Mouse (Mus musculus) MEL (cell line): ENCODE results near the gene Brca2. TPM values are rescaled to one million over a fixed set of nuclear protein-coding genes. Genes with fewer than 3 reads are reported as not detected.
A peak's percentile ranks its signal among the peaks of the same experiment; 100 is the strongest.

Source experiments
- DNase-seq: peaks from one replicate; pipeline ENCODE4 v3.0.0; 2011; ENCODE audit warnings: low read depth, low spot score
- H3K27ac ChIP-seq: 2 replicates; pipeline ENCODE4 v1.5.1; 2012; ENCODE audit warnings: low read depth, mild to moderate bottlenecking, control low read depth, low read length, moderate library complexity; ENCODE audit not compliant: control insufficient read depth
- H3K27me3 ChIP-seq, 2 experiments: fragments of 150-350 bp in 1 of 2; sonication (generic) in 1 of 2; 2 replicates each; pipeline ENCODE4 v1.6.1; 2012; ENCODE audit warnings: low read length in 2 of 2, mild to moderate bottlenecking in 2 of 2, improper control_type of control experiment in 1 of 2, moderate library complexity in 1 of 2; ENCODE audit not compliant: insufficient read depth in 2 of 2, control insufficient read depth in 1 of 2
- H3K36me3 ChIP-seq, 2 experiments: 2 replicates each; pipeline ENCODE4 v1.6.1; 2012 to 2014; ENCODE audit warnings: low read length in 2 of 2, improper control_type of control experiment in 1 of 2, inconsistent platforms in 1 of 2, mild to moderate bottlenecking in 1 of 2; ENCODE audit not compliant: insufficient read depth in 2 of 2, control insufficient read depth in 1 of 2
- H3K4me1 ChIP-seq, 2 experiments: fragments of 150-350 bp in 1 of 2; sonication (generic) in 1 of 2; 2 replicates each; pipeline ENCODE4 v1.6.1; 2012; ENCODE audit warnings: low read length in 2 of 2, improper control_type of control experiment in 1 of 2, mild to moderate bottlenecking in 1 of 2; ENCODE audit not compliant: insufficient read depth in 2 of 2, control insufficient read depth in 1 of 2
- H3K4me3 ChIP-seq, 2 experiments: fragments of 150-350 bp in 1 of 2; sonication (generic) in 1 of 2; 2 replicates each; pipeline ENCODE4 v1.5.1; 2012; ENCODE audit warnings: low read depth in 2 of 2, low read length in 2 of 2, mild to moderate bottlenecking in 2 of 2, moderate library complexity in 2 of 2, control low read depth in 1 of 2, improper control_type of control experiment in 1 of 2; ENCODE audit not compliant: control insufficient read depth in 1 of 2, insufficient read depth in 1 of 2
- H3K79me2 ChIP-seq: 2 replicates; pipeline ENCODE4 v1.6.1; 2012; ENCODE audit warnings: mild to moderate bottlenecking, low read length, moderate library complexity; ENCODE audit not compliant: control insufficient read depth, poor library complexity, insufficient read depth
- H3K9ac ChIP-seq: 2 replicates; pipeline ENCODE4 v1.6.1; 2012; ENCODE audit warnings: low read depth, mild to moderate bottlenecking, control low read depth, low read length, moderate library complexity; ENCODE audit not compliant: control insufficient read depth, poor library complexity, severe bottlenecking
- H3K9me3 ChIP-seq: fragments of 150-350 bp; sonication (generic); replicated peaks from 2 replicates; pipeline ENCODE4 v1.6.1; 2012; ENCODE audit warnings: mild to moderate bottlenecking, low read length, improper control_type of control experiment, moderate library complexity; ENCODE audit not compliant: insufficient read depth
- CHD2 ChIP-seq: IDR thresholded peaks from 2 replicates; pipeline ENCODE4 v1.6.1; 2011; ENCODE audit warnings: low read length, improper control_type of control experiment
- CTCF ChIP-seq, 3 experiments: IDR thresholded peaks in 2 of 3; conservative IDR thresholded peaks in 1 of 3; 2 replicates each; pipeline ENCODE4 v1.5.1; 2011 to 2012; ENCODE audit warnings: low read length in 3 of 3, low read depth in 2 of 3, mild to moderate bottlenecking in 2 of 3, improper control_type of control experiment in 1 of 3, inconsistent platforms in 1 of 3, mixed read lengths in 1 of 3, moderate library complexity in 1 of 3; ENCODE audit not compliant: control insufficient read depth in 1 of 3, insufficient read depth in 1 of 3, poor library complexity in 1 of 3, severe bottlenecking in 1 of 3
- E2F4 ChIP-seq: IDR thresholded peaks from 2 replicates; pipeline ENCODE4 v1.6.1; 2011; ENCODE audit warnings: low read depth, low read length, improper control_type of control experiment, borderline replicate concordance
- GABPA ChIP-seq: IDR thresholded peaks from 2 replicates; pipeline ENCODE4 v1.6.1; 2012; ENCODE audit warnings: low read depth, mild to moderate bottlenecking, inconsistent platforms, low read length, improper control_type of control experiment, moderate library complexity
- GATA1 ChIP-seq: IDR thresholded peaks from 2 replicates; pipeline ENCODE4 v1.6.1; 2011; ENCODE audit warnings: low read depth, low read length, improper control_type of control experiment
- HCFC1 ChIP-seq: IDR thresholded peaks from 2 replicates; pipeline ENCODE4 v1.6.1; 2012; ENCODE audit warnings: low read depth, mild to moderate bottlenecking, inconsistent platforms, low read length, improper control_type of control experiment, moderate library complexity
- KAT2A ChIP-seq: conservative IDR thresholded peaks from 2 replicates; pipeline ENCODE4 v1.6.1; 2012; ENCODE audit warnings: low read depth, low read length, improper control_type of control experiment, inconsistent platforms
- MAX ChIP-seq: IDR thresholded peaks from 2 replicates; pipeline ENCODE4 v1.6.1; 2011; ENCODE audit warnings: low read length, improper control_type of control experiment
- MEF2A ChIP-seq: IDR thresholded peaks from 2 replicates; pipeline ENCODE4 v1.6.1; 2014; ENCODE audit warnings: low read depth, mild to moderate bottlenecking, inconsistent platforms, low read length, improper control_type of control experiment; ENCODE audit not compliant: poor library complexity, insufficient replicate concordance, severe bottlenecking; ENCODE audit errors: extremely low read depth
- MXI1 ChIP-seq: IDR thresholded peaks from 2 replicates; pipeline ENCODE4 v1.6.1; 2011; ENCODE audit warnings: mild to moderate bottlenecking, low read depth, low read length, improper control_type of control experiment
- MYC ChIP-seq: IDR thresholded peaks from 2 replicates; pipeline ENCODE4 v1.6.1; 2011; ENCODE audit warnings: low read depth, mild to moderate bottlenecking, low read length, improper control_type of control experiment, moderate library complexity
- NRF1 ChIP-seq: IDR thresholded peaks from 2 replicates; pipeline ENCODE4 v1.6.1; 2014; ENCODE audit warnings: low read depth, mild to moderate bottlenecking, inconsistent platforms, low read length, improper control_type of control experiment, moderate library complexity; ENCODE audit not compliant: poor library complexity, insufficient read depth, severe bottlenecking
- POLR2AphosphoS5 ChIP-seq: IDR thresholded peaks from 2 replicates; pipeline ENCODE4 v1.6.1; 2012; ENCODE audit warnings: low read depth, borderline replicate concordance, mild to moderate bottlenecking, inconsistent platforms, low read length, moderate library complexity, mixed read lengths
- RAD21 ChIP-seq: IDR thresholded peaks from 2 replicates; pipeline ENCODE4 v1.6.1; 2011; ENCODE audit warnings: mild to moderate bottlenecking, low read depth, low read length, improper control_type of control experiment
- SIN3A ChIP-seq: IDR thresholded peaks from 2 replicates; pipeline ENCODE4 v1.6.1; 2012; ENCODE audit warnings: low read length, improper control_type of control experiment, inconsistent platforms
- SMC3 ChIP-seq: IDR thresholded peaks from 2 replicates; pipeline ENCODE4 v1.6.1; 2011; ENCODE audit warnings: low read depth, low read length, improper control_type of control experiment
- UBTF ChIP-seq: IDR thresholded peaks from 2 replicates; pipeline ENCODE4 v1.6.1; 2012; ENCODE audit warnings: low read depth, mild to moderate bottlenecking, inconsistent platforms, low read length, improper control_type of control experiment, moderate library complexity, borderline replicate concordance; ENCODE audit not compliant: insufficient read depth
- USF1 ChIP-seq: IDR thresholded peaks from 2 replicates; pipeline ENCODE4 v1.6.1; 2014; ENCODE audit warnings: low read depth, mild to moderate bottlenecking, inconsistent platforms, low read length, improper control_type of control experiment, moderate library complexity
- USF2 ChIP-seq, 2 experiments: IDR thresholded peaks; 2 replicates each; pipeline ENCODE4 v1.6.1; 2011 to 2012; ENCODE audit warnings: improper control_type of control experiment in 2 of 2, low read length in 2 of 2, borderline replicate concordance in 1 of 2, inconsistent platforms in 1 of 2, low read depth in 1 of 2, mild to moderate bottlenecking in 1 of 2; ENCODE audit not compliant: insufficient read depth in 1 of 2
- ZC3H11A ChIP-seq: IDR thresholded peaks from 2 replicates; pipeline ENCODE4 v1.6.1; 2012; ENCODE audit warnings: low read depth, mild to moderate bottlenecking, inconsistent platforms, low read length, improper control_type of control experiment
- ZKSCAN1 ChIP-seq: IDR thresholded peaks from 2 replicates; pipeline ENCODE4 v1.6.1; 2012; ENCODE audit warnings: low read depth, mild to moderate bottlenecking, inconsistent platforms, low read length, improper control_type of control experiment, moderate library complexity
- ZMIZ1 ChIP-seq: IDR thresholded peaks from 2 replicates; pipeline ENCODE4 v1.6.1; 2012; ENCODE audit warnings: low read depth, mild to moderate bottlenecking, inconsistent platforms, low read length, improper control_type of control experiment, moderate library complexity
- ZNF384 ChIP-seq: IDR thresholded peaks from 2 replicates; pipeline ENCODE4 v1.6.1; 2012; ENCODE audit warnings: low read depth, mild to moderate bottlenecking, inconsistent platforms, low read length, improper control_type of control experiment
- polyA plus RNA-seq, 2 experiments: library from polyadenylated mRNA; stranded (reverse) in 1 of 2; unstranded in 1 of 2; fragments of >175 nt in 1 of 2; fragments of >200 nt in 1 of 2; gene quantifications; 2 replicates each; pipeline versions ENCODE4 v1.2.1 to v1.2.4; 2012; ENCODE audit warnings: low replicate concordance in 2 of 2, low read depth in 1 of 2; ENCODE audit not compliant: insufficient read length in 2 of 2, insufficient read depth in 1 of 2, missing spikeins in 1 of 2
- total RNA-seq: library from RNA; depleted of rRNA; stranded (reverse); fragments of 300-350 nt; gene quantifications from 2 replicates; pipeline ENCODE4 v1.2.3, GENCODE M21; 2012

Gene Brca2
- total and polyA plus RNA-seq, 3 experiments: 29.8 to 239 (median 53.4) TPM

DNA sequence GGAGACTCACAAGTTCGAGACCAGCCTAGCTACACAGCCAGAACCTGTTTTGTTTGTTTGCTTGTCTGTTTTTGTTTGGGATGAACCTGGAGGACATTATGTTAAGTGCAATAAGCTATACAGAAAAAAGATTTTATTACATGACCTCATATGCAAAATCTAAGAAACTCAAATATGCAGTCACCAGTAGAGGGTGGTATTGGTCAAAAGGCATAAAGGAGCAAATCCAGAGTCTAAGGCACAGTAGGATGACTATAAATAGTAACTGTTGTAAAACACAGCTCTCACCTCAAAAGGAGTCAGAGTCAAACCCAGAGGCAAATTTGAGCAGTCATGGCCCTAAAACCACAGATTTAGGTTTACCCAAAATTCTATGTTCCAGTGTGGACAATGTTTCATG, 2.9 kb upstream of the Brca2 start:
- H3K79me2 ChIP-seq: peaks cover 4% of the 10 kb centered on the region; the same call in 1 of the 2 replicates
- TF ChIP-seq CTCF (IDR thresholded peaks at IDR 0.05 in 2 of 3, conservative IDR thresholded peaks at IDR 0.05 in 1 of 3; ENCODE audit: control insufficient read depth in 1 of 3, insufficient read depth in 1 of 3, low read depth in 2 of 3, low read length in 3 of 3, poor library complexity in 1 of 3, severe bottlenecking in 1 of 3) (peak; percentile 3 to 86 (median 69); a peak in 4 of 6 replicates), CHD2 (no peak), NRF1 (no peak), ZNF384 (0 out of 2 replicates have a peak, but pooled peaks have one; percentile 32), SMC3 (peak; percentile 79), RAD21 (peak; percentile 90), UBTF (no peak), MAX (no peak), ZC3H11A (peak; percentile 81), SIN3A (peak; percentile 46; the same call in 1 of the 2 replicates), MEF2A (peak; percentile 34; the same call in 1 of the 2 replicates)
- TF ChIP-seq, all 39 proteins: peak for 7
- Histone ChIP-seq H3K4me3 (no peak overlapping the region), H3K27ac (no peak overlapping the region), H3K36me3 (peaks cover 0 to 14% of the 10 kb centered on the region in 2 experiments; a peak in 2 of 4 replicates), H3K27me3 (no peaks in the 10 kb centered on the region), H3K9ac (no peak overlapping the region), H3K4me1 (peaks cover 0 to 4% of the 10 kb centered on the region in 2 experiments; a peak in 1 of 4 replicates), H3K9me3 (no peaks in the 10 kb centered on the region)
- DNase-seq: peak; percentile 78

DNA sequence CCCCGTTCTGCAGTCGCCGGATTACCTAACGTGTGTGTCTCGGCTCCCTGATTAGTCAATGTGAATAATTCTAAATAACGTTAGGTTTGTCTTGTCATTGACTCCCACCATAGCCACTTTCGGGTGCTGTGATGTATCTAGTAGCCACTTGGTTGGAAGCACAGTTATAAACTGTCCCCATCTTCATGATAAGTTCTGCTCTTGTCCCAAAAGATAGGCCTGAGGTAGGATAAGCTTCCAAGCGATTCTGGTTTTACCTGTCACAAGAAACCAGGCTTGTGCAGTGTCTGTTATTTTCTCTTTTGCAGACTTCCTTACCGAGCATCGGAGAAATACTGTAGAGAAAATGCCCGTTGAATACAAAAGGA, 421 bp downstream of the Brca2 start:
- peaks cover 0 to 4% of the 10 kb centered on the region in 2 experiments; a peak in 1 of 4 replicates for H3K4me1 ChIP-seq
- peak overlapping the region; percentile 87 for H3K9ac ChIP-seq
- no peaks in the 10 kb centered on the region for H3K9me3 ChIP-seq
- DNase-seq: no peak
- TF ChIP-seq CTCF (IDR thresholded peaks at IDR 0.05 in 2 of 3, conservative IDR thresholded peaks at IDR 0.05 in 1 of 3; ENCODE audit: control insufficient read depth in 1 of 3, insufficient read depth in 1 of 3, low read depth in 2 of 3, low read length in 3 of 3, poor library complexity in 1 of 3, severe bottlenecking in 1 of 3) (no peak), GABPA (no peak), MAX (no peak), ZMIZ1 (no peak), POLR2AphosphoS5 (no peak), MYC (no peak; the same call in 1 of the 2 replicates), HCFC1 (no peak), USF1 (no peak), ZC3H11A (no peak), MEF2A (no peak), USF2 (IDR thresholded peaks at IDR 0.05; ENCODE audit: borderline replicate concordance in 1 of 2, insufficient read depth in 1 of 2, low read depth in 1 of 2, low read length in 2 of 2) (no peak), GATA1 (no peak), ZKSCAN1 (no peak), SMC3 (no peak), RAD21 (no peak), MXI1 (no peak), E2F4 (no peak), KAT2A (no peak)
- H3K27me3 ChIP-seq: no peaks in the 10 kb centered on the region
- H3K27ac ChIP-seq: peak overlapping the region; percentile 51
- peak overlapping the region; percentile 59 to 65 for H3K4me3 ChIP-seq
- H3K36me3 ChIP-seq: peaks cover 0 to 16% of the 10 kb centered on the region in 2 experiments; a peak in 2 of 4 replicates
- H3K79me2 ChIP-seq: peaks cover 4% of the 10 kb centered on the region; the same call in 1 of the 2 replicates
